Mouse (Mus musculus) cerebellum, adult 11 months (tissue): Measurements from ENCODE around the gene Adam12.
A peak's percentile ranks its signal among the peaks of the same experiment; 100 is the strongest.

ENCODE experiments used
- DNase-seq: peaks from one replicate; pipeline ENCODE4 v3.0.0; 2022

Gene Adam12

DNA sequence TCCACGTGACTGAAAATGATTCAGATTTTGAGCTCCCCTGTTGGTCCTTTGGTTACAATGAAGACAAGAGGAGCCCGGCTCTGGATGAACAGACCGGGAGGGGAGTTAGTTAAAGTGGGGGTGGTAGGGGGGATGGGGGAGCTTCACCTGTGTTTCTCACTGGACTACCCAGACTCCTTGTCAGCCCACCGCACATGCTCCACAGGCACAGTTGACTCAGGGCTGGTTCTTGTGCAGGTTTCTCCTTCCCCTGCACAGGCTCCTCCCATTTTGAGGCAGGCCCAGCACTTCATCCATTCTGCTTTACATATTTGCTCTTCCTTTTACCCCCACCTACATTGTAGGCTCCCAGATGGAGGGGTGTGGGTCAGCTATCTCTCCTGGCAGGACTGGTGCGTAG is 369.2 kb downstream of the Adam12 start:
- DNase-seq: no peak

DNA sequence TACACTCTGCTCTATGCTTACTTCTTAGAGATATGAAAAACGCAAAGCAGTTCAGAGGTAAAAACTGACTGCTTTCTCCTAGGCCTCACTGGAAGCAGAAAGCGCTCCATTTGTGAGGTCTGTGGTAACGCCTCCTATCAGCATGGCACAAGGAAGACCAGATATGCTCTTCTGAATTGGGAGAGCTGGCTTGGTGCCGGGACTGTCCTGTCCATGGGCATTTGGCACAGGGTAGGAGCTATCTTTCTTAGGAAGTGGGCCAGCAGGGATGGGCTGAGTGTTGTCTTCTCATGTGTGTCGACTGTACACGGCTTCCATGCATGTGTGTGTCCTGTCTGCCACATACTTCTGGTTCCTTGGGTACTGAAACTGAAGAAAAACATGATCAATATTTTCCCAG is 369.7 kb downstream of the Adam12 start:
- DNase-seq: no peak

GRCm38 (mm10) chr7:133859548-133859947 is 372.4 kb downstream of the Adam12 start:
- DNase-seq: no peak

GRCm38 (mm10) chr7:133858506-133858905 is 373.4 kb downstream of the Adam12 start:
- DNase-seq: peak; percentile 6

- peak; percentile 40 for DNase-seq
Measured at GRCm38 (mm10) chr7:133856278-133856677, 375.7 kb downstream of the Adam12 start.

DNA sequence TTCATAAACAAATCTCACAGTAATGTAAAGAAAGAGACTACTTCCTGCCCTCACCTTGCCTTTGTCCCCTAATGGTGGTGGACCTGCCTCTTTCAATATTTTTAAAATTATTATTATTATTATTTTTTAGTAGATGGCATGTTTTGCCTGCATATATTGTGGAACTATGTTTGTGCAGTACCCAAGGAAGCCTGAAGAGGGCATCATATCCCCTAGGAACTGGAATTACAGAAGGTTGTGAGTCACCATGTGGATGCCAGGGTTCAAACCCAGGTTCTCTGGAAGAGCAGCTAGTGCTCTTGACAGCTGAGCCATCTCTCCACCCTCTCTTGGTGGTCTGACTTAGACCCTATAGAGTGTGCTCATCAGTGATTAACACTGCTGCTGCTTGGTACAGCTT is 381.2 kb downstream of the Adam12 start:
- DNase-seq: no peak

DNA sequence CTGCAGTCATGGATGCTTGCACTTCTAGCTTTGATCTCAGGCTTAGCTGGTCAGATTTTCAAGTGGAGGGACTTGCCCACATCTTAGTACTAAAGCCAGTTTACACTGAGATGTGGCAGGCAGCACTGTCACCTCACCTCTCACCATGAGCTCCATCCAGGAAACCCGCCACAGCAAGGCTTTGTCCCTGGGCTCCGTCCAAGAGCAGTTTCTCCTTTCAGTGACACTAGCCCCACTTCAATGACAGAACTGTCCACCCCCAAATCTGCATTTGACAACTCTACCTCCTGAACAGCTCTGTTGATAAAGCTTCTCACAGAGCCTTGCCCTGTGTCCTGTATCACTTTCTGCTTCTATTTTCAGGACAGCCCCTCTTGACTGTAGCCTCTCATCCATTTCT is 383.8 kb downstream of the Adam12 start:
- DNase-seq: no peak

DNA sequence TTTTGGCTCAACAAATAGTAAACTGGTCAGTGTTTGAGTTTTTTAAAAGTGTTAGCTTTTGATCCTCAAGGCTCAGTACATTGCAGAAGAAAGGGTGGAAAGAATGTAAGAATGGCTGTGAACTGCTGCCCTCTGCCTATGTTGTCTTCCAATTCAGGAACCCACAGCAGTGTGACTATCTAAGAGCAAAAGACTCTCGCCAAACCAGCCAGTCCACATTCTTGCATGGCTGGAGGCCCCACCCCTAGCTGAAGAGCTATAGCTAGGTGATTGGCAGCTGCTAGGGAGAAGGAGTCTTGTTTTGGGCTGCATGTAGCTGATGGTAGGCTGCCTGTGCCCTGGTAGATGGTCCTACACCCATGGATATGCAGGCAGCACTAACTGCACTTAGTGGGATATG is 384.8 kb downstream of the Adam12 start:
- no peak for DNase-seq

DNA sequence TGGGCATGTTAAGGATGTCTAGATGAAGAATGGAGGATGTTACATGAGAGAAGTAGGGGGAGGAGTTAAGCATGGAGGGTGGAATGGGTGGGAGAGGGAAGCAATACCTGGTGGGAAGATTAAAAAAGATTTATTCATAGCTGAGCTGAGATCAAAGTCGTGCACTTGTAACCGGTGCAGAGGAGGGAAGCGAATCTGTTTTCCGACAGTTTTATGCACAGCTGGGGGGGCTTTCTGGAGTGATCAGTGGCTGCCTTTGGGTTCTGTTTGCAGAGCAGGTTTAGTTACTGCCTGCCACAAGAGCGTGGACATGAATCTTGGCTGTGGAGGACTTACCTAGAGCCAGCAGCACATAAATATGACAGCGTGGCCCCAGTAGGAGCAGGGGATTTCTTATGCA is 389.9 kb downstream of the Adam12 start:
- DNase-seq: no peak

GRCm38 (mm10) chr7:133839546-133839945 is 392.4 kb downstream of the Adam12 start:
- DNase-seq: peak; percentile 4
